Mouse (Mus musculus) heart, adult 18-20 months (tissue): ENCODE data around the gene Prex1. TPM values are rescaled to one million over a fixed set of nuclear protein-coding genes. Genes with fewer than 3 reads are reported as not detected.

Experiments
- DNase-seq, 2 experiments: peaks; one replicate each; pipeline ENCODE4 v3.0.0; 2021 to 2022; ENCODE audit warnings: mixed read lengths in 1 of 2
- total RNA-seq, 2 experiments: library from RNA; stranded (reverse); gene quantifications; 2 replicates each; pipeline ENCODE4 v1.2.3; 2021

Prex1 gene
- total RNA-seq, 2 experiments from 2014 or later = 5.1 to 6.8 TPM

DNA sequence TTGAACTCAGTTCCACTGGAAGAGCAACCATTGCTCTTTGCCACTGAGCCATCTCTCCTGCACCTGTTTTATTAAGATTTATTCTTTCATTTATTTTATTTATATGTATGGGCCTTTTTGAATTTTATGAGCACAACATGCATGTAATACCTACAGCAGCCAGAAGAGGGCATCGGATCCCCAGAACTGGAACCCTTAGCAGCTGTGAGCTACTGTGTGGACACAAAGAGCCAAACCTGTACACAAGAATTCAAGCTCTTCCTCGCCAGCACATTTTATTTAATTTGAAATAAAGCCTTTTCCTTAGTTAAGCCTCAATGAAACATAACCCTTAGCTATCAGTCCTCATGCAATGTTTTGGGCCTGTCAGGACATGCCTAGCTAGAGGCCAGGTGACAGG lies 158.1 kb downstream of the Prex1 start:
- peak in 1 of 2 experiments; percentile 63 for DNase-seq

DNA sequence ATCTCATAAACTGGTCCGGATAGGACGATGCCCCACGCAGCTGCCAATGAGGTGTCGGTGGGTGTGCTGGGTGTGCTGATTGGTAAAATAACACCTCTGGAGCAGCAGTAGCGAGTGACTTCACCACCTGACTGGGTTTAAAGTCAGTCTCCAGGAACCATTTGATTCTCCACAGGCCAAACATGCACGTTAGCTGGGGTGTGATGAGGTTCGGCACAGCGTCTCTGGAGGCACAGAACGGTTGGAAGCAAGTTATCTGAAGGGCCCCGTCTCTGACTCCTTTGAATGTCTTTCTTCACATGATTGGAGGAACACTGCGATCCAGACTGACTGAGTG lies 159.5 kb downstream of the Prex1 start:
- no peak for DNase-seq

DNA sequence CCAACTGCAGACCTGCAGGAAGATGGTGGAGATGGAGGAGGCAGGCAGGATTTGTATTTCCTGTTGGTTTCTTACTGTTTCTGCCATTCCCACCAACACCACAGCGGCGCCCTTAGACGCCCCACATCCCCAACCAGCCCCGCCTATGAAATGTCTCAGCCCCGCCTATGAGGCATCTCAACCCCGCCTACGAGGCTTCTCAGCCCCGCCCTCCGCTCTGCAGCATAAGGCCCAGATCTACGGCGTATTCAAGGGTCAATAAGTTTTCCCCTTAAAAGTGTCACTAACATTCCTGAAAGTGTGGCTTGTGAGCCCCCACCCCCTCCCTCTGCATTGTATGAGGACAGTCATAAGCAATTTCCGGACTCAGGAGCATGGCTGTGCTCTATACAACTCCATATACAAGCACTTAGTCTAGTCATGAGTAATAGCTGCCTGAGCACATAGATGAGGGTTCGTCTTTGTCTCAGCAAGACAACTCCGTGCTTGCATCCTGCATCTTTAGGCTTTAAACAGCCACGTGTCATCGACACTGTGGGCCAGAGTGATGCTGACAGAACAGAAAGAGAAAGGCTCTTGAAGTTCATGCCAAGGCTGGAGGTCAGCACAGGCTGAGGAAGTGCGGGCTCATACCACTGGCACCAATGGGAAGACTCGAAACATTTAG lies 160.0 kb downstream of the Prex1 start:
- peak in 1 of 2 experiments; percentile 31 for DNase-seq

DNA sequence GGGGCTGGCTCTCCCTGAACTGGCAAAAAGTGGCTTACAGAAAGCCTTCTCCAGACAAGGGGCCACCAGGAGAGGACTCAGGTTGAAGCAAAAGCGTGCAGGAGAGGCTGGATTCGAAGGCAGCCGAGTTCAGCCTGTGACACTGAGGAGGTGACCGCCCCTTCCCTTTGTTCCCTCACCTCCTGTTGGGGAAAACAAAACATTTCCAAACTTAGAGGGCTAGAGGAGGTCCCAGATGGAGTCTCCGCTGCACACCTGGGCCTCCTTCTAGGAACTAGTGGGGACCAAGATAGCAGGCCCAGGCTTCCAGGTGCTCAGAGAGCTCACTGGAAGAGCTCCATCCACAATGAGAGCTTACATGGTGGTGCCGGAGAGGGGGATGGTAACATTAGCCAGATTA lies 161.0 kb downstream of the Prex1 start:
- DNase-seq = no peak

DNA sequence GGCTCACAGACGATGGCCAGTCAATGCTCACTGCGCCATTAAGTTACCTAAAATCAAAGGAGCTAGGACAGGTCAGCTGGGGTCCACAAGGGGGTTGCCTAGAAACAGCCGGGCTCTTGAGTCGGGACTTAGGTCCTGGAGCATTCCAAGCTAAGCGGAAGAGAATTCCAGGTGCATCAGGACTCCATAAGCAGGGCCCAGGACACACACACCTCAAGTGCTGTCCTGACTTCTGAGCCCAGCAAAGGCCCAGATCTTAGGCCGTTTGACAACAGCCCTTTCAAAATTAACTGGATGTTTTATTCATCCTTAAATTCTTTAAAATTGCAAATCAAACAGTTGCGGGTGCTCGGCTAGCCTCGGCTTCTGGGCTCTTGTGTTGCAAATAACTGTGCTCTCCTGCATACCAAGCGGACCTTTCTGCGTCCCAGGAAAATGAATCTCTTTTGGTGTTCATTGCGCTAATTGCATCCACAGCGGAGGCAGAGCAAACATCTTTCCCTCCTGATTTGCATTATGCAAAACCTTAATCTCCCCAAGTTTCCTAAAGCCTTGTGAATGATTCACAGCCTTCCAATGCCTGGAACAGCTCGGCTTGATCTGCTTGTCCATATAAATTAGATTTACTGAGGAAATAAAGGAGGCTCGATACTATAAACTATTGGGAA lies 161.7 kb downstream of the Prex1 start:
- DNase-seq = no peak

DNA sequence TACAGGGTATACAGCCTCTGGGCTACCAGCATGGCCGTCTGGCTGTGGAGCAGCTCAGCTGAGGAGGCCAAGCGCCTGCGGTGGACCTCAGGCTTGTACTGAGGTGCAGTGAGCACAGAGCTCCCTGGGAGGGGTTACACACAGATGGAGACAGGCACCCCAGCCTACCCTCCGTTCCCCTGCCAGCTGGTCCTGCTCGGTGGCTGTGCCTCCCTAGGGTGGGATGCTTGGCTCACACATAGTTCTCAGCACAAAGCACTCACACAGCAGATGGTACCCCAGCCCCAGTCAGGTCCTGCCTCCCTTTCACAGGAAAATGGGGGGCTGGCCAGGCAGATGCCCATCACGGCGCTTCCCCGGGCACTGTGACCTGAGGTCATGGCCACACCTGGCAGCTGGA lies 163.8 kb downstream of the Prex1 start:
- DNase-seq = no peak

DNA sequence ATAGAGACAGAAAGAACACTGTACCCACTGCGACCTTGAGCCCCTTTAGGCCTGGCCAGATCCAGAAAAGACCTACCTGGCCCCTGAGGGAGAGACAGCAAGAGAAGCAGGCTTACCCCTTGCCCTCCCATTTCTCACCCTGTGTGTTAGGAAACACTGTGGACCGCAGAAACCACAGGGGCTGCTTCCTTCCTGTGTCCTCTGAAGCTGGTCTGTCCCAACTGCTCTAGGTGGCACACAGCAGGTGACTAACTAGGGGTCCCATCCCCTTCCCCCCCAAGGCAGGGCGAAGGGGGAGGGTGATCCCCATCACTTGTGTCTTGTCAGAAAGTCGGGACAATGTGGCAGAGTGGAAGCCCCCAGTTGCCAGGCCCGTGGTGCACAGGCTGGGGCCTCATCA lies 164.6 kb downstream of the Prex1 start:
- no peak for DNase-seq

DNA sequence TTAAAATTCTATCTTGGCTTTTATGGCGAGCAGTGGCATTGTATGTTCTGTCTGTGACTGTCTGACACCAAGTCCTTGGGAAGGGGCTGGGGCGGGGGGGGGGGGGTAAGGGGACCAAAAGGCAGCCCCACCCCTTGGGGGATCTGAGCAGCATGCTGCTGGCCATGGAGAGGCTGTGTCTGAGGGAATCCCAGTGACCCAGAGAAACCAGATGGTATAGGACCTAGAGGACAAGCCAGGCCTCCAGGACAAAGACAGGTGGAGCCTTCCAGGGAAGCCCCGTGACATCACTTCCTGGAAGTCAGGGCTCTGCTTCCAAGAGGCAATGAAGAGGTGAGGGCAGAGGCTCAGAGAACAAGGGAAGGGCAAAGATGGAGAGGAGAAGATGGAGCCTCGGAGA lies 168.1 kb downstream of the Prex1 start:
- no peak for DNase-seq

DNA sequence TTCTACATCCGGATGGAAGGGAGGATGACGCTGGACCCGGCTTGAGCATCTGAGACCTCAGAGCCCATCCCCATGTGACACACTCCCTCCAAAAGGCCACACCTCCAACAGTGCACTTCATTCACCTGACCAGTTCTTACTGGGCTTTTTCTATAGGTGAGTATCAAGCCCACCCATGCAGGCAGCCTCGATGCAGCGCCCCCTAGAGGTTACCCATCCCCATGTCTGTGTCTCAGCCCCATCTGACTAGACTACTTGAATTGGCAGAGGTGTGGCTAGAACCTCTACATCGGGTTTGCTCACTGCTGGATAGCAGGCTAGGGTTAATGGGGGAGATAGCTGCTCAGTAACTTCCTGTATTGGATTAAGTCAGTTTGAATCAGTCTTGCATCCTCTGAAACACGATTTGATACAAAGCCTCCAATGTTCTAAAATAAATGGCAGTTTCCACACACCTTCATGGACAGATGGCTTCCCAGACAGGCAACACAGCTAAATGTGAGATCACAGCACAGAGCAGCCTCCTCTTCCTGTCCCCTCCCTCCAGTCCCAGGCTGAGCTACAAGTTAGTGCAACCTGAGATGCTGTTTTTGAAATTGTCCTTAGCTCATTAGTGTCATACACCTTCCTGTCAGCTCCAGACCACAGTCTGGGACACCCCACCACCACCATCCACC lies 168.9 kb downstream of the Prex1 start:
- no peak for DNase-seq

DNA sequence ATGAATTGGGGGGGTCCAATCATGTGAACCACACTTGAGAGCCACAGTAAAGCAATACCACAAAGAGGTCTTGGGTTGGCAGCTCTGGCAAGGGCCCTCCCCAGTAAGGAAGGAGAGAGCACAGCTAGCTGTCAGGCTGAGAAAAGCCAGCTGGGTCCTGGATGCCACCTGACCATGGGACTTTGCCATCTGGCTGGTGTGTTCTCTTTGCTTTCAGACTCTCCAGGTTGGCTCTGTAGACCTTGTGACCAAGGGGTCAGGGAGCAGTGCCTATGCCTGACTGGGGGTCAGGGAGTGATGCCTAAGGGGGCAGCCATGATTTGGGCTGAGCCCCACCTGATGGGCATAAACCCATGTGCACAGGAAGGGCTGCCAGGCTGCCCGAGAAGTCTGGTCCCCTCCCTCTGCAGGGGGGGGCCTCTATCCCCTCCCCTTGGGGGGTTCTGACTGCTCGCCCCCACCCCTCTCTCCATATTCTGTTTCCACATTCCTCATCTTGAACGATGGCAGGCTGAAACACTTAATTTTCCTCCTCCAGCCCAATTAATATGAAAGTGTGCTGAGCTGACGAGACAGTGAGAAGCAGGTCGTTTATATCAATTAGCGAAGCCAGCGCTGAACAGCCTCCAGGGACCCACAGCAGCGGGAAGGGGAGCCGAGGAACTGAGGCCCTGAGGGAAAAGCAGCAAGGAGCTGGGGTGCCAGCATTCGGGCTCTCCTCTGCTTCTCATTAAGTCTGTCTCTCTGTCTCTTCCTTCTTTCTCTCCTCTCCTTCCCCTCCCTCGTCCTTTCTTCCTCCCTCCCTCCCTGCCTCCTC lies 172.3 kb downstream of the Prex1 start:
- DNase-seq = no peak

DNA sequence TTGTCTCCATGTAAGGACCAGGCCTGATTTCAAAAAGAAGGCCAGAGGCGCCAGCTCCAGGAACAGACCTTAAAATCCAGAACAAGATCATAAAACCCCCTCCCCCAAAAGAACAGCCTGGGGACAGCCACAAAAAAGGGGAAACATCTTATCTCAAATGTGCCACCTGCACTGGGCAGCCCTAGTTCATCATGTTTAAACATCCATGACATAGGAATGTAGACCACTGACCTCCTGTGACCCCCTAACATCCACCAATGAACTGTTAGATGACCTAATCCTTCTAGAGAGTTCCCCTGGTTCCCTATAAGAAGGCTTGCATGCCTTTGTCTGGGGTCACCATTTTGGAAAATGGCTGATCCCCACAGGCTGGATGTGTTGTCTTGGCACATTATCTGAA lies 173.4 kb downstream of the Prex1 start:
- no peak for DNase-seq

DNA sequence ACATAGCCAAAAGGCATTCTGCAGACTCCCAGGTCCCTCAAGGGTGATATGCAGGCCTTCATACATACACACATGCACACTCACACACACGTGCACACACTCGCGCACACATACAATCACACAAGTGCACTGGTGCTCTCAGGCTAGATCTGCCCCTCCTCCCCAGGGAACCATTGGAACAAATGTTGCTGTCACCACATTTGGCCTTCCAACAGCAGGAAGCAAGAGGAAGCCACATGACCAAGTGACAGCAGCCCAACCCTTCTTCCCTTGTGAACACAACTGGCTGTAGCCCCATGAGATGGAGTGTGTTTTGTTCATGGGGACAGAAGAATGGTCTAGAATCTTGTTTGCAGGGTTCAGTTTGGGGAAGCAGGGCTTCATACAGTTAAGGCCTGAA lies 176.7 kb downstream of the Prex1 start:
- peak; percentile 35 to 66 for DNase-seq

DNA sequence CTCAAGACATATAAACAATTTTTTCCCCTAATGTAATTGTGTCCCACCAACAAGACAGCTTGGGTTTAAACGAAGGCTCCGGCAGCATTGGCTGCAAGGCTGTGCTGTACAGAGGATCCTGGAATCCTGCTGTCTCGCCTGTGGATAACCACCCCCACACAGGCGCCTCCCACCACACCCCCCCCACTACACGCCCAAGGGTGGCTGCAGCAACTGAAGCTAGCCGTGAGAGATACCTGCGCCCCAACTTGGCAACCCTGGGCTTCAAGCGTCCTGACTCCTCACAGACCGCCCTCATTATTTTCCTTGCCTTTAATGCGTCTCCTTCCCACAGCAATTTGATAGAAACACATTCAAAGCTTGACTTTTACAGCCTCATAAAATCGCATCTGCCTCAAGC lies 178.1 kb downstream of the Prex1 start:
- DNase-seq = no peak

DNA sequence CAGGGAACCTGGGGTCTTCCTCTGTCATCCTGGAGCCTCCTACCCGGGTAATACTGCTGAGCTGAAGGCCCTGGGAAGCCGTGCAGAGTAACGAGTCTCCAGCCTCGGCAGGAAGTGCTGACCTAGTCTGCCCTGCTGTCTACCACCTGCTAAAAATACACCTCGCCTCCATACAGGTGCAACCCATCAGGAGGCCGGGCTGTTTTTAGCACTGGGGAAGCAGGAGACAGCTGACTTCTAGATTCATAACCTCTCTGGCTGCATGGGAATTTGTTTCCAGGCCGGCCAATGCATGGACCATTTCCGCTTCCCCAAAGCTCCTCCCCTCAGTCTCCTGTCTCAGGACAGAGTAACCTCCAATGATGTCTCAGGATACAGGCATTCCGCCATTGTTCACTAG lies 187.4 kb downstream of the Prex1 start:
- DNase-seq = no peak

DNA sequence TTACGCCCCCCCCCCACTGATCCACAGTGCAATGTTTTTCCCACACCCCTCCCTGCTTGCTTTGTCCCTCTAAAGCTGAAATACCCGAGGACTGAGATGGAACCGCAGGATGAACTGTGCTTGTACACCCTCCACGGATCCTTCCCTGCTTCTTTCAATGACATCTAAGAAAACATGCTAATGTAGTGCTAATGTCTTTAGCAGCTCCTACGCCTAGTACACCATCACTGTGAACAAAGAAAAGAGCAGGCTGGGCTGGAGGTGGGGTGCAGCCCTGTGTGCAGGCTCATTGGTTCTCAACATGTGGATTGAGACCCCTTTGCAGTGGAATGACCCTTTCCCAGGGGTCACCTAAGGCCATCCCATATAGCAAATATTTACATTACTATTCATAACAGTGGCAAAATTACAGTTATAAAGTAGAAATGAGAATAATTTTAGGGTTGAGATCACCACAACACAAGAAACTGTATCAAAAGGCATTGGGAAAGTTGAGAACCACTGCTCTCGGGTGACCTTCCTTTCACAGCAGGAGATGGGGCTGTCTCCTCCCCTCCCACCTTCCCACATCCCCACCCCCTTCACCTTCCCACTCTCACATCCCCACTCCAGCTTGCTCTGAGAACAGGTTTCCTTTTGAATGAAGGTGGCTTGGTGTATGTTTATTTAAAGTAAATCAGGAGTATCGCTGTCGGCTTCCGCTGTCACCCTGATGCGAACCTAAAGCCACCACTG lies 190.3 kb downstream of the Prex1 start:
- no peak for DNase-seq

DNA sequence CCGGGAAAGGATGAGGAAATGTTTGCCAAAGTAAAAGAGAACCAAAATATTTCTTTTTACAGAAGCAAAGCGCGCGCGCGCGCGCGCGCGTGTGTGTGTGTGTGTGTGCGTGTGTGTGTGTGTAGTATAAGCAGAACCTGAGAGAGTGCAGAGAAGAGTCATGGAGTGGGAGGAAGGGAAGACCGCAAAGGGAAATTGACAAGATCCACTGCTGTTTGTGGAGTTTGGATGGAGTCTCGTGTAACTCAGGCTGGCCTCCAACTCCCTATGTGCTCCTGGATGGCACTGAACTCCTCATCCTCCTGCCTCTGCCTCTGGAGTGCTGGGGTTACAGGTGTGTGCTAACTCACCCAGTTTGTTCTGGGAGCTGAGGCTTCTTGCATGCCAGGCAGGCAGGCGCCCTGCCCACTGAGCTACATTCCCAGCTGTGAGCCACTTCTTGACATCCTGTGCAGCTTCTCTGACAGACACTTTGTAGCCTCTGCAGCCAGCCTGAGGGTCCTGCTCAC lies 191.0 kb downstream of the Prex1 start:
- DNase-seq = no peak

DNA sequence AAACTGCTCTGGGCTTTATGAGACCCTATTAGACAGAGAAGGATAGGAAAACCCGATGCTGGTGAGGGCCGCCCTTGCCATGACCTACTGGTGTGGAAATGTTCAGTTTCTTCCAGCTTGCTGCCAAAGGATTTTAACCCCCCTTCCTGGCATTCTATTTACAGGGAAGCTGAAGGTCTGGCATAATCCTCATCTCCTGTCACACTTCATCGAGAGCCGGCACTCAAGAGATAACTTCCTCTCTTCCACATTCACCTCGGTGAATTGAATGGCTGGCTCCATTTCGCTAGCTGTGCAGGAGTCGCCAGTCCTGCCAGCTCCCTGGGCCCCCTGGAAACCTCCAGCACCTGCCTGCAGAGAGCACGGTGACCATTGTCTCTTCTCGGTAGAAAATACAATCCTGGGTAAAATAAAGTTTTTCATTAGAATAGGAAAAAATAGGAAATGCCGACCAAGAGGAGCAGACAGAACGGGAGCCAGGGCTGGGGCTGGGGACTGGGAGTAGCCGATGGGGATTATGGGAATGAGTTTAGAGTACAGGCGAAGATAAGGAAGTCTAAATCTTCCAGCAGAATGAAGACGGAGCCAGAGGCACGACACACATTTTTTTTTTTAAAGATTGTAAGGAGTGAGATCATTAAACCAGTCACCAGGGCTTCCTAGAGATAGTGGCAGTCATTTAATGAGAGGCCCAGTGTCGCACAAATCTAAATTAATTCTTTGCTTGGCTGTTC lies 191.6 kb downstream of the Prex1 start:
- peak; percentile 74 to 78 for DNase-seq

DNA sequence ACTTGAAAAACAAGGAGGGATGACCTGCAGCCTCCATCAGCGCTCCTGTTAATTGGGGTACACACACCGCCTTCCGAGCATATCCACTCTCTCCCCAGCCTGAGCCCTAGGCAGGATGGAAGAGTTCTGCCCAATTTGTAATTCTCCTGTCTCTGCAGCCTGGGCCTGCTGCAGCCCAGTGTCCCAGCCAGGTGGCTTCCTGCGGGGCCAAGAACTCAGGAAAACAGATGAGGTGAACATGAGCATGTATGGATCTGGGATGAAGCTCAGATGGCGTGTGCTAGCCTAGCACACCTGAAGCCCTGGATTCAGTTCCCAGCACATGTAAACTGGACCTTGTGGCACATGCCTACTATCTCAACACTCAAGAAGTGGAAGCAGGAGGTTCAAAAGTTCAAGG lies 192.2 kb downstream of the Prex1 start:
- DNase-seq = no peak

DNA sequence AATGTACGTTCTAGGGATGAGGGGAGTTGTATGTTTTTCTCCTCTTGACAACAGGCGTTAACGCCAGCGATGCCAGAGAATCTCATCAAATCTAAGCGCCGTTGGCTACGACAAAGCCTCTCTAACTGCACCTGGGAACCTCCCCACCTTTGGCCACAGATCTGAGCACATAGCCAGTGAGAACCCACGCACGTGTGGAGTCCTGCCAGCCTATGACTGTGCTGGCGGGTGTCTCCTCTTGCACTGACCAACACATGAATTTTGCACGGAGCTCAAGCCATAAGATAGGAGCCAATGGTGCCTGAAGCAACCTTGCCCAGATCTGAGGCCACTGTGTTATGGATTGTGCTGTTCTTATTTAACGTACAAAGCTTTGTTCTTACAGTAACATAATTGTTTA lies 193.1 kb downstream of the Prex1 start:
- no peak for DNase-seq

DNA sequence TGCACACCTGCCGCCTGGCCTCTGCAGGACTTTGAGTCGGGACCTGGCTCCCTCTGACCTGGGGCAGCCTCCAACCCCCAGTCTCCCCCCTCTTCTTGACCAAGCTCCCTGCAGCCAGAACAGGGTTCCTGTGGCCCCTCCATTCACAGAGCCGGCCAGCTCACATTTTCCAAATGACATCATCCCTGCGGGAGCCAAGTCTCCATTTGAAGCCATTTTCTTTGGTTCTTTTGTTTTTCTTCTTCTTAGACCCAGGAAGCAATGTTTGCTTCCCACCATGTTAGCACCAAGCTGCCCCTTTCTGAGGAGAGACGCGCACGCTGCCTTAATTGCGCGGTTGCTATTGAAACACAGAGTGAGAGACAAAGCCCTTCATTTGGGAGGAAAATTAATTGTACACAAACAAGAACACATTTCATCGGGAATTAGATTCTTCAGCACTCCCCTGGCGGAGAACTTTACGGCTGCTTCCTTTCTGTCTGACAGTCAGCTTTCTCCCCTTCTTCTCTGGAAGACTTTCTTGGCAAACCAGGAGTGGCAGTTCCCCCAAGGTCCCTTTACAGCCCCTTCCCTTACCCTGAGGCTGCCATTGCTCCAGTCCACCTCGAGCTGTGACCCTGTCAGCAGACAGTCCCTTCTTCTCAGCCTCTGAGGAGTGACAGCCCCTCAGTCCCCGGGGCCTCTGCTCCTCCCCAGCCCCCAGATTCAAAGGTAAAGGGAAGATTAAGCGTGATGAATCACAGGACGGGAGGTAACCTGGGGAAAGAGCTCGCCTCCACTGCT lies 196.0 kb downstream of the Prex1 start:
- peak; percentile 81 to 84 for DNase-seq
